Mouse (Mus musculus) hindbrain, postnatal 0 days (tissue): Measurements from ENCODE around the gene Dusp22. TPM values are rescaled to one million over a fixed set of nuclear protein-coding genes. Genes with fewer than 3 reads are reported as not detected.

Experiments used
- ATAC-seq: fragments of 200-750 bp; cut with Nextera tagmentation; 2 replicates; pipeline ENCODE4 v1.8.0; 2017; ENCODE audit warnings: mild to moderate bottlenecking, moderate TSS enrichment, moderate library complexity
- DNase-seq: peaks from one replicate; pipeline ENCODE4 v3.0.0-alpha.2; 2015; ENCODE audit warnings: low spot score
- H3K27ac ChIP-seq: fragments of 300-500 bp; sonication (generic); 2 replicates; pipeline ENCODE4 v1.5.1; 2014; ENCODE audit warnings: mild to moderate bottlenecking
- H3K27me3 ChIP-seq: fragments of 300-500 bp; sonication (generic); 2 replicates; pipeline ENCODE4 v1.6.1; 2014; ENCODE audit warnings: low read length, mixed read lengths; ENCODE audit not compliant: insufficient read depth
- H3K36me3 ChIP-seq: fragments of 300-500 bp; sonication (generic); 2 replicates; pipeline ENCODE4 v1.6.1; 2014; ENCODE audit warnings: low read length, mixed read lengths; ENCODE audit not compliant: insufficient read depth
- H3K4me1 ChIP-seq: fragments of 300-500 bp; sonication (generic); 2 replicates; pipeline ENCODE4 v1.6.1; 2014; ENCODE audit warnings: antibody characterized with exemption, low read length, mixed read lengths; ENCODE audit not compliant: insufficient read depth
- H3K4me2 ChIP-seq: fragments of 300-500 bp; sonication (generic); 2 replicates; pipeline ENCODE4 v1.6.1; 2014; ENCODE audit warnings: low read depth, mild to moderate bottlenecking, low read length, moderate library complexity, mixed read lengths
- H3K4me3 ChIP-seq: fragments of 300-500 bp; sonication (generic); 2 replicates; pipeline ENCODE4 v1.5.1; 2014; ENCODE audit warnings: low read length
- H3K9ac ChIP-seq: fragments of 300-500 bp; sonication (generic); replicated peaks from 2 replicates; pipeline ENCODE4 v1.6.1; 2014; ENCODE audit warnings: mild to moderate bottlenecking, low read length, moderate library complexity, mixed read lengths
- H3K9me3 ChIP-seq: fragments of 300-500 bp; sonication (generic); 2 replicates; pipeline ENCODE4 v1.6.1; 2016; ENCODE audit warnings: low read length, mixed read lengths
- CTCF ChIP-seq: IDR thresholded peaks from 2 replicates; pipeline ENCODE4 v1.5.1; 2016; ENCODE audit warnings: antibody characterized with exemption, control low read depth, low read depth
- WGBS: fragments of 180-500 bp; shearing (Covaris S2); extraction: QIAGEN DNeasy Blood & Tissue Kit; methylation state at CpG from one replicate; pipeline ENCODE4 v1.1.7; 2014; 5-methylcytosine and 5-hydroxymethylcytosine counted together
- polyA plus RNA-seq: library from polyadenylated mRNA; unstranded; fragments of >200 nt; fragmentation: Nextera tagmentation; extraction: Ambion mirVana; gene quantifications from 2 replicates; pipeline ENCODE4 v1.2.1, GENCODE M21; 2015
- total RNA-seq: library from RNA; depleted of rRNA; stranded (reverse); fragments of >200 nt; gene quantifications from 2 replicates; pipeline ENCODE4 v1.2.3, GENCODE M21; 2014

The Dusp22 gene
- total and polyA plus RNA-seq, 2 experiments from 2014 or later, result 17.2 to 30.1 TPM

- Histone ChIP-seq H3K4me3 (no peak overlapping the region), H3K4me2 (no peak overlapping the region), H3K36me3 (no peaks in the 10 kb centered on the region), H3K27me3 (peaks cover 50% of the 10 kb centered on the region), H3K4me1 (peaks cover 18% of the 10 kb centered on the region), H3K9ac (no peak overlapping the region), H3K27ac (no peak overlapping the region), H3K9me3 (no peaks in the 10 kb centered on the region)
- TF ChIP-seq CTCF, result no peak
- WGBS, result 74% methylated on average over 11 of the region's 11 CpGs
- DNase-seq (no peak), ATAC-seq (no peak)
These were observed 87.7 kb downstream of the Dusp22 start for GRCm38 (mm10) chr13:30747504-30747903.

GRCm38 (mm10) chr13:30748321-30748720 is 88.5 kb downstream of the Dusp22 start:
- DNase-seq, result no peak
- H3K27me3 ChIP-seq, result peaks cover 51% of the 10 kb centered on the region
- H3K9me3 ChIP-seq, result no peaks in the 10 kb centered on the region
- no peak overlapping the region for H3K4me3 ChIP-seq
- peaks cover 18% of the 10 kb centered on the region for H3K4me1 ChIP-seq
- WGBS, result 57% methylated on average over 11 of the region's 11 CpGs
- H3K36me3 ChIP-seq, result no peaks in the 10 kb centered on the region
- no peak overlapping the region for H3K9ac ChIP-seq
- no peak overlapping the region for H3K4me2 ChIP-seq
- no peak for ATAC-seq
- H3K27ac ChIP-seq, result no peak overlapping the region
- no peak for TF ChIP-seq CTCF

DNA sequence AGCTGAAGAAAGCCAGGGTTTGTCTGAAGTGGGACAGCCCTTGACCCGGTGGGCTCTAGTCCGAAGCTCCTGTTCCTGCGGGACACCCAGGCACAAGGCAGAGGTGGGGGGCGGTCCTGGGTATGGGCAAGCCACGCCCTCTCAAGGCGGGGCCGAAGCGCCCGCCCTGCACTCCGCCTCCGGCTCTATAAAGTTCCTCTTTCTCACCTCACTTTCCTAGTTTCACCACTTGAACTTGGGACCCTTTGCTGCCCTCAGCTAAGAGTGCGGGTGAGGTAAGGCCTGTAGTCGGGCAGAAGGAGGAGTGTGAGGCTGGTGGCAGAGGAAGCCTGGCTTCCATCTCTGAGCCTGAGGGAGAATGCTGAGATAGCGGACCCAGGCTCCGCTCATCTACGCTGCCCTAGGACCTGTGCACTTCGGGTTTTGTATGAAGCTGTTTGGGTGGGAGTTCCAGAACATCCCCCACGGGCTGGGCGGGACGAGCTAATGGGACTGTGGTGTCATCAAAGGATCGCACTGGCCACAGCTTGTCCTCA is 89.3 kb downstream of the Dusp22 start, which contains the start of gene Irf4:
Gene Irf4, plus strand, starts transcription at position 206 of the 536 bp plus-strand sequence.
- Histone ChIP-seq H3K27me3 (peaks cover 51% of the 10 kb centered on the region), H3K9ac (no peak within 1 kb of the TSS), H3K4me1 (peaks cover 18% of the 10 kb centered on the region), H3K27ac (no peak within 1 kb of the TSS), H3K4me2 (peak within 1 kb of the TSS; percentile 86), H3K9me3 (no peaks in the 10 kb centered on the region), H3K4me3 (peak within 1 kb of the TSS; percentile 34), H3K36me3 (no peaks in the 10 kb centered on the region)
- no peak for TF ChIP-seq CTCF
- 2% methylated on average over 20 of the region's 21 CpGs for WGBS
- no peak for DNase-seq
- ATAC-seq, result peak; percentile 58; the same call in 1 of the 2 replicates

DNA sequence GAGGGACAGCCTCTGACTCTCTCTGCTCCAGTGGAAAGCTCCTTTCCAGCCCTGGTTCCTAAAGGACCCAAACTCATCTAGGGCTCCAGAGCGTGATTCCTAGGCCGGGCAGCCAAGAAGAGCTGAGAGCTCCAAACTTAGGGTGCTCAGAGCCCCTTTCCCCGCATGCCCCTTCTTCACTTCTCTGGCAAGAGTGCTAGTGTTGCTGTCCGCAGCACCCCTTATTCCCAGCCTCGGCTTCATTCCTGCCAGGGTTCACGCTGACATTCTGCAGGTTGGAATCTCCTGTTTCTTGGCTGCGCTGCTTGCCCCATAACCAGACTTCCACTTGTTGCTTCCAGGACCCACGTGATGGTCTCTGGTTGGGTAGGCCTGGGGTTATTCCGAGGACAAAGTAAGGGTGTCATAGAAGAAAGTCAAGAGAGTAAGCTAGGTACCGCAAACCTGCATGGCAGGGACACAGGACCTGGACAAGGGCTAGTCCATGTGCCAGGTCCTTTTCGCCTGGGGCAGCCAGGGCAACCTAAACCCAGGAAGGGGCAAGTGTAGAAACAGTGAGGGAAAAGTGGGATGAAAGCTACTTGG is 89.8 kb downstream of the Dusp22 start:
- peaks cover 51% of the 10 kb centered on the region for H3K27me3 ChIP-seq
- peaks cover 18% of the 10 kb centered on the region for H3K4me1 ChIP-seq
- H3K9ac ChIP-seq, result no peak overlapping the region
- H3K36me3 ChIP-seq, result no peaks in the 10 kb centered on the region
- ATAC-seq (0 out of 2 replicates have a peak, but pooled peaks have one; percentile 42), DNase-seq (no peak)
- no peaks in the 10 kb centered on the region for H3K9me3 ChIP-seq
- WGBS, result 5% methylated on average over 11 of the region's 11 CpGs
- TF ChIP-seq CTCF, result no peak
- H3K27ac ChIP-seq, result no peak overlapping the region
- H3K4me3 ChIP-seq, result peak overlapping the region; percentile 34
- H3K4me2 ChIP-seq, result peak overlapping the region; percentile 86

DNA sequence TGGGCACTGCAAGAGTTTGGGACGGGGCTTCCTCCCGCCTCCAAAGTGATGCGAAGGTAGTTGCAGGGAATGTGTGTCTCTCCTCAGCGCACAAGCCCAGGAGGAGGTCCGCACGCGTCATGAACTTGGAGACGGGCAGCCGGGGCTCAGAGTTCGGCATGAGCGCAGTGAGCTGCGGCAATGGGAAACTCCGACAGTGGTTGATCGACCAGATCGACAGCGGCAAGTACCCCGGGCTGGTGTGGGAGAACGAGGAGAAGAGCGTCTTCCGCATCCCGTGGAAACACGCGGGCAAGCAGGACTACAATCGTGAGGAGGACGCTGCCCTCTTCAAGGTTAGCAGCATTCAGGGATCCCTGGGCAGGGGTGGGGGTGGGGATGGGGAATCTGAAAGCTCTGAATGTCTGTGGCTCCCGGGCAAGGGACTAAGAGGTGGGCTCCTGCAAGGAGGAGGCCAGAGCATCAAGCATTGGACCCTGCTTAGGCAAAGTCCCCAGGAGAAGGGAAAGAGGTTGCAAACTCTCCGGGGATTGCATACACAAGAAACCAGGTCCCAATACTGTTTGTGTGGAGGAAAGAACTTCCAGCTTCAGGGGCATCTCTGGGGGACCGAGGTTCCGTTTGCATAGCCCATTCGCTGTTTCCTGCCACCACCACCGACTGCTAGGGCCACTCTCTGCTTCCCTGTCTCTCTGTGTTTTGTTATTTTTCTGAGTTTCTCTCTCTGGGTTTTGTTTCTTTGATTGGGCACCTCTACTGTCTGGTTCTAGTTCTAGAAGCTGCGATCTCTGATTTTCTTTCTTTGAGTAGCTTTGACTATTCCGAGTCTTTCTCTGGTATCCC is 90.9 kb downstream of the Dusp22 start:
- H3K4me1 ChIP-seq, result peaks cover 18% of the 10 kb centered on the region
- H3K4me2 ChIP-seq, result peak overlapping the region; percentile 86
- 3% methylated on average over 33 of the region's 33 CpGs for WGBS
- no peak for TF ChIP-seq CTCF
- H3K4me3 ChIP-seq, result peak overlapping the region; percentile 34
- H3K36me3 ChIP-seq, result no peaks in the 10 kb centered on the region
- DNase-seq, result peak; percentile 31
- no peaks in the 10 kb centered on the region for H3K9me3 ChIP-seq
- peak; percentile 28; the same call in 1 of the 2 replicates for ATAC-seq
- no peak overlapping the region for H3K9ac ChIP-seq
- no peak overlapping the region for H3K27ac ChIP-seq
- peaks cover 51% of the 10 kb centered on the region for H3K27me3 ChIP-seq

GRCm38 (mm10) chr13:30751304-30751580 is 91.4 kb downstream of the Dusp22 start:
- Histone ChIP-seq H3K27me3 (peaks cover 51% of the 10 kb centered on the region), H3K4me1 (peaks cover 18% of the 10 kb centered on the region), H3K4me2 (no peak overlapping the region), H3K4me3 (no peak overlapping the region), H3K36me3 (no peaks in the 10 kb centered on the region), H3K27ac (no peak overlapping the region), H3K9me3 (no peaks in the 10 kb centered on the region), H3K9ac (no peak overlapping the region)
- no peak for TF ChIP-seq CTCF
- no peak for ATAC-seq
- WGBS, result 23% methylated on average over 6 of the region's 6 CpGs
- DNase-seq, result no peak
